Mouse (Mus musculus) brain, adult 10 weeks (tissue): ENCODE measurements around the gene Ptcra. TPM values are rescaled to one million over a fixed set of nuclear protein-coding genes. Genes with fewer than 3 reads are reported as not detected.

Experiments
- polyA plus RNA-seq: library from polyadenylated mRNA; stranded (reverse); fragments of 350-450 nt; fragmentation: Illumina TruSeq; extraction: RNeasy Lipid Tissue Mini Kit (QIAGEN cat#74804); gene quantifications from one replicate; pipeline ENCODE4 v1.2.3, GENCODE M21; 2015; ENCODE audit warnings: low read depth, low replicate concordance

Ptcra gene
- polyA plus RNA-seq = 0.37 TPM

GRCm38 (mm10) chr17:46763544-46763943 is at the start of gene Ptcra:
Ptcra (minus strand) TSS chr17:46763712.

GRCm38 (mm10) chr17:46782341-46783221 is 19.1 kb upstream of the Ptcra start, which contains the start of gene Rpl7l1:
Rpl7l1 (minus strand) TSS chr17:46782672.

GRCm38 (mm10) chr17:46772404-46773277 is 9.1 kb upstream of the Ptcra start, which contains the start of gene 2310039H08Rik:
2310039H08Rik (plus strand) TSS chr17:46772635.

GRCm38 (mm10) chr17:46751794-46752556 is 11.5 kb downstream of the Ptcra start, which contains the start of gene Cnpy3:
Cnpy3 (minus strand) TSS chr17:46752214.

GRCm38 (mm10) chr17:46728904-46729318 is 34.6 kb downstream of the Ptcra start, which contains the start of gene Gnmt:
Gnmt (minus strand) TSS chr17:46729168.

GRCm38 (mm10) chr17:46710959-46711597 is 52.4 kb downstream of the Ptcra start, which contains the start of gene Pex6:
Pex6 (plus strand) TSS chr17:46711463.

Other genes starting within 250 kb of the Ptcra start
- 29.7 TPM for gene Cul9, start 217.3 kb downstream of the Ptcra start, polyA plus RNA-seq
- 37.9 TPM for gene Srf, start 207.5 kb downstream of the Ptcra start, polyA plus RNA-seq
- gene Ptk7, start 134.2 kb downstream of the Ptcra start, polyA plus RNA-seq = 6.1 TPM
- gene Klc4, start 117.7 kb downstream of the Ptcra start, polyA plus RNA-seq = 21.9 TPM
- gene Mrpl2, start 117.5 kb downstream of the Ptcra start, polyA plus RNA-seq = 64.3 TPM
- gene Cul7, start 113.4 kb downstream of the Ptcra start, polyA plus RNA-seq = 18.4 TPM
- 24.6 TPM for gene Rrp36, start 89.4 kb downstream of the Ptcra start, polyA plus RNA-seq
- 213 TPM for gene Mea1, start 84.9 kb downstream of the Ptcra start, polyA plus RNA-seq
- 176 TPM for gene Klhdc3, start 82.8 kb downstream of the Ptcra start, polyA plus RNA-seq
- gene Ppp2r5d, start 58.6 kb downstream of the Ptcra start, polyA plus RNA-seq = 84.0 TPM
- 31.4 TPM for gene Pex6, start 52.2 kb downstream of the Ptcra start, polyA plus RNA-seq
- 1.3 TPM for gene Gnmt, start 34.5 kb downstream of the Ptcra start, polyA plus RNA-seq
- 57.9 TPM for gene Cnpy3, start 11.5 kb downstream of the Ptcra start, polyA plus RNA-seq
- 9.0 TPM for gene 2310039H08Rik, start 8.9 kb upstream of the Ptcra start, polyA plus RNA-seq
- 70.6 TPM for gene Rpl7l1, start 19.0 kb upstream of the Ptcra start, polyA plus RNA-seq
- 27.6 TPM for gene Bicral, start 94.8 kb upstream of the Ptcra start, polyA plus RNA-seq
- gene Tbcc, start 127.0 kb upstream of the Ptcra start, polyA plus RNA-seq = 22.1 TPM
- not detected for gene Prph2, start 146.7 kb upstream of the Ptcra start, polyA plus RNA-seq
- 25.2 TPM for gene Ubr2, start 246.8 kb upstream of the Ptcra start, polyA plus RNA-seq